Mouse (Mus musculus): ENCODE data around the gene Cdipt.
A peak's percentile ranks its signal among the peaks of the same experiment; 100 is the strongest.

The Cdipt gene

GRCm38 (mm10) chr7:127012845-127013244 lies 37.1 kb downstream of the Cdipt start:
- DNase-seq (ENCODE audit: low spot score) = no peak

DNA sequence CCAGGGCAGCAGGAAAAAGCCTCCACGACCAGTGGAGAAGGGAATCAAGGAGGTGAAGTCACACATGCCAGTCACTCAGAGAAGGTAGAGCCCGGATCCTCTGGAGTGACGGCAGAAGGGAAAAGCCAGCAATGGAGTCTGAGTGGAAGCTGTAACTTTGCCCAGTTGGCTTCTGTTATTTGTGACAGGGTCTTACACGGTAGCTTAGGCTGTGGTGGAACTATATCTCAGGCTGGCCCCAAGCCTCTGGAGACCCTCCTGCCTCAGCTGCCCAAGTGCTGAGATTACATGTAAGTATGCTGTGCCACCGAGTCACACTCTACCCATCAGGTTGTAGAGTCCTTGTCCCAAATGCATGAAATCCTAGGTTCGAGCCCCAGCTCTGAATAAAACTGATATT lies 37.7 kb downstream of the Cdipt start:
- no peak for DNase-seq (ENCODE audit: low spot score)

DNA sequence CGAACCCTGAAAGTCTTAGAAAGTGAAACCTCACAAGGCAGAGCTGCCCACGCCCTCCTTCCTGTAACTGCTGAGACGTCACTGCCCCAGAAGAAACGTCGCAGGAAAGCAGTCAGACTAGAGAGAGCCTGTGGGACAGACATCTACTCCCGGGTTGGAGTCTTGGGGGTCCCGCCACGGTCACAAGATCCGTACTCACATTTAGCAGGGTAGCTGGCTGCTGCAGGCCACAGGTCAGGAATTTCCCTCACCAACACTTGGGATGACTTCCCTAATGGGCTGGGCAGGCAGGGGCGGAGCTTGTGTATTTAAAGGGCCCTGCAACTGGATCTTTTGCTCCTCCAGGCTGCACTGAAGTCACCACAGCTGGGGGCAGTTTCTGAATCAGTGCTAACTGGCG lies 38.6 kb downstream of the Cdipt start, which contains the start of gene Mvp:
Gene Mvp (minus strand): TSS at position 302 of the 400 bp plus-strand sequence.
- DNase-seq (ENCODE audit: low spot score) = peak; percentile 62

DNA sequence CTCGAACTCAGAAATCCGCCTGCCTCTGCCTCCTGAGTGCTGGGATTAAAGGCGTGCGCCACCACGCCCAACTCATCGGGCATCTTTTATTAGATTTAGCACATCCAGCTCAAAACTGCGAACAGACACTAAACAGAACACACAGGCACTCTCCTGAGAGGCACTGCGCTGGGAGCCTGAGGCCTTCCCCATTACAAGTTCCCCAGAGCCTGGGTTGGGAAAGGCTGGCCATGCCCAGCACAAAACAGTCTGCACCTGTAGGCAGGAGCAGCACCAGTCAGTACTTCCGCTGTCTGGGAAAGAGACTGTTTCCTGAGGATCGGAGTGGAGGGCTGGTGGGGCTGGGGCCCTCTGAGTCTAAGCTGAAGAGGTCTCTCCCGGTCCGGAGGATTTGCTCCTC lies 39.3 kb downstream of the Cdipt start:
- no peak for DNase-seq (ENCODE audit: low spot score)

DNA sequence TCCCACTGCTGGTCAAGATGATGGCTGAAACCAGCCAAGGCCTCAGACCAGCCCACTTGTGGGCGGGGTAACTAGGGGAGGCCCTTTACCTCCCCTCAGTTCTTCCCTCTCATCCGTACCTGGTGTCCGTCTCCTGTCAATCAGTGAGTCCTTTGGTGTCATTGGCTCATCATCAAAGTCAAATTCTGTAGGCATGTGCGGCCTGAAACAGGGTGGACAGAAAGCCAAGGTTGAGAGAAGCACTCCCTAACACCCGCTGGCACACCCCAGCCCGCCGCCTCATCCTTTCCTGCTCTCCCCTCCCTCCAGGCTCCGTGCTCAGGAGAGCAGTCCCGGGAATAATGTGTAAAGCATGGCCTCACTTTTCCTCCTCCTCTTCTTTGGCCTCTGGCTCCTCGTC lies 40.4 kb downstream of the Cdipt start:
- peak; percentile 30 for DNase-seq (ENCODE audit: low spot score)

- no peak for DNase-seq (ENCODE audit: low spot score)
Measured at GRCm38 (mm10) chr7:127016481-127016485, 40.6 kb downstream of the Cdipt start, which contains the start of gene Pagr1b. Pagr1b (minus strand) TSS chr7:127016484.

DNA sequence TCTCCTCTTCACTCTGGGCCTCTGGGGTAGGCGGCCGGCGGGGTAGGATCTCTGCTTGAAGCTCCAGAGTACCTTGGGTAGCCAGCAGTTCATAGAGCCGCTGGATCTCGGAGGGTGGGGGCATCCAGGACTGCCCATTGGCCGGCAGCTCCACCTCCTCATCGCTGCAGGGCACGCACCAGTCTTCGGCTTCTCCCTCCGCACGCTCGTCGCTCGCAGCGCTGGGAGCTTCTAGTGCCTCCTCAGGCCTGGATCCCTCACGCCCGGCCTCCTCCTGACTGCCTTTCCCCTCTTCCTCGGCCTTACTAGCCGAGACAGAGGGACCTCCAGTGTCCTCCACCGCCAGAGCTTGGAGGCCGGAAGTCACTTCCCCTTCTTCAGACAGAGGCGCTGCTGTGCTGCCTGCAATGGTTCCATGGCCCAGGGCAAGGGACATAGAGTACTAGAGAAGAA lies 40.8 kb downstream of the Cdipt start:
- no peak for DNase-seq (ENCODE audit: low spot score)

DNA sequence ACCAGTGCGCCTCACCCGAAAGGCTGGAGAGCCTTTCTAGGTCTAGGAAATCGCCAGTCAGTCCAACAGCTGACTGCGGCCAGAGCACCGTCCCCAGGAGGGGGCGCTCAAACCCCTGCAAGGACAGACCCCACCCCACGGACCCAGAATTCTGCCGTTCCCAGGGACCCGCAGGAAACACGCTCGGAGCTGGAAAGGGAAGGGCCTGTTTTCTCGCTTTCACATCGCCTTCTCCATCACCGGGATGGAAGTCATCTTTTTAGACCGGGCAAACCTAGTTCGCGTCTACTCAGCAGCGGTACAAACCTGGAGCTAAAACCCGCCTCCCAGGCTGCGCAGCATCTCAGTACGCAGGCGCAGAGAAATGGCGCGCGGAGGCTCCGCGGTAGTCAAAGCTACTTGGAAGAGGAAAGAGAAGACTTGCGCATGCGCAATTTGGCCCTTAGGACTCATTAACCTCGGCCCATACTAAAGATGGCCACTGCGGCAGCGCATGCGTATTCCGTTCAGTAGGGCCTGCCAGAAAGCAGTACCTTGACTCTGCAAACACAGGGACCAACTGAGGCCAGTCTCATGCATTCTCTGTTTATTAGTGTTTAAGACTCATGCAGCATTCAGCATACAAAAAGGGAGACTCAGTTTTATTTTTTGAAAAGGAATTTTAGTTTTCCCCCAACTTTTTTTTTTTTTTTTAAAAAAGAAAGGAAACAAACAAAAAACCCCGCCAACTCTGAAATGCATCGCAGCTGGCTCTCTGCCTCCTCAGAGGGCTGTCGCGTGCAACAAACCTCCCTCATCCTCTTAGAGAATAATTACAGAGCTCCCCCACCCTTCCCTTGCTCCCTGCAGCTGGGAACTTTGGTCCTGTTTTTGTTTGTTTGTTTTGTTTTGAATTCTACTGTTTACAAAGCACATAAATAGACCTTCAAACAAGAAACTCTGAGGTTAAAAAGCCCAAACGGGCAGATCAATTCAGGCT lies 41.5 kb downstream of the Cdipt start, which contains the start of gene Pagr1a:
Gene Pagr1a (minus strand): TSS at position 382 of the 979 bp plus-strand sequence.
- DNase-seq (ENCODE audit: low spot score) = peak; percentile 95

- no peak for DNase-seq (ENCODE audit: low spot score)
Measured at GRCm38 (mm10) chr7:127017950-127018345, 42.2 kb downstream of the Cdipt start.

DNA sequence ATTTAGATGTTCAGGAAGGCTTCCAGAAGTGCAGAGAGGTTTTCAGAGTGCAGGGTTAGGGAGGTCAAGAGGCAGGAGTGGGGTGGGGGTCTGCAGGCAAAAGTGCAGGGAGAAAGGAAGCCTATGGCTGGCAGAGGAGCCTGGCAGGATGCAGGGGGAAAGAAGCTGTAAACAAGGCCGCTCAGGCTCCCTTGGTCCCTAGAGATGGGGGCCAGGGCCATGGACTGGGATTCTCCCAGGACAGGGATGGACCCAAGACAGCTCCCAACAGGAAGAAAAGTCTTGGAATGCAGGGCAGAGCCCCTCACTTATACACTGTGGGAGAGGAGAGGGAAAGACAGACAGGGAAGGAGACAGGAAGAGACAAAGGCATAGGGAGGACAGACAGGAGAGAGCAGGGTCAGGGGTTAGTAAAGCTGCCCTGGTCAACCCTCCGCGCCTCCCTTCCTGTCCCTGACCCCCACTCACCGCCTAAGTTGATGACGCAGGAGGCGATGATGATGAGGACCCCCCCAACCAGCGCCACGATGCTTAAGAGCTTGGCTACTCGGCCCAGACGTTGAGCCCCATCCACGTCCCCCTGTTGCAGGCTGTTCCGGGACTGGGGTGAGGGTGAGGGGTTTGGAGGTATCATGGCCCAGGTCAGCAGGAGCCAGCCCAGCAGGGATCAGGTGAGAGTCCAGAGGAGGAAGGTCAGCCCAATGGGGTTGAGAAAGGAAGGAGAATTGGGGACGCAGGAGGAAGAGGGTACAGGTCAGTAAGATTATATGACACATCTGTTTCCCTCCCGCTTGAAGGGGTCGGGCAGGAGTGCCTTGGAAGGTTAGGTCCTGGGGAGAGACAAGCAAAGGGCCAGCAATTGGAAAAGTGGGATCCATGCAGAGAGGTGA lies 42.9 kb downstream of the Cdipt start:
- DNase-seq (ENCODE audit: low spot score) = no peak

DNA sequence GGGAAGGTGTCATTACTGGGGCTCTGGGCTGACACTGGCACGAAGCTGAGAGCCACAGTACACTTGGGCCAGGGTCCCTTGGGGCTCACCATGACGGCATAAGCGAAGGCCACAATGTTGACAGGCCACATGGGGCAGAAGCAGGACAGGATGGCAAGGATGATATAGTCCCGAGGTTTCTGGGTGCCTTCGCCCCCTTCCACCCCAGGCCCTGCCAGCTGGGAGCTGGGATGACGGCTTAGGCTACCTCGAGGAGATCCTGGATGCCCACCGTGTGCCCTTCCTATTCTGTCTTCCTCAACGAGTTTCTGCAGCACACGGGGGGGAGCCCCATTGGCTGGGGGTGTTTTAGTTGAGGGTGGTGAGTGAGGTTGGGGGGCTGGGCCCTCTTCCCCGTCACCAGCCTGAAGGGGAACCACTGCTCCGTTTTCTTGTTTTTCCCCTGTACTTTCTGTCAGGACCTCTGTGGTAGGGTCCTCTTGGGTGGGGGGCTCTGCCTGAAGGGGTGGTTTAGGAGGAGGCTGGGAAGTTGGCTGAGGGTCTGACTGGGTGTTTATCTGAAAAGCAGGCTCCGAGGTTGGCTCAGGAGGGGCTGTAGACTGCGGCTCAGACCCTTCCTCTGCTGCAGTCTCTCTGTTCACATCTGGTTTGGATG lies 43.7 kb downstream of the Cdipt start:
- DNase-seq (ENCODE audit: low spot score) = no peak

GRCm38 (mm10) chr7:127020031-127020430 lies 44.3 kb downstream of the Cdipt start:
- no peak for DNase-seq (ENCODE audit: low spot score)

- DNase-seq (ENCODE audit: low spot score) = no peak
Measured at GRCm38 (mm10) chr7:127020491-127020890, 44.8 kb downstream of the Cdipt start.

DNA sequence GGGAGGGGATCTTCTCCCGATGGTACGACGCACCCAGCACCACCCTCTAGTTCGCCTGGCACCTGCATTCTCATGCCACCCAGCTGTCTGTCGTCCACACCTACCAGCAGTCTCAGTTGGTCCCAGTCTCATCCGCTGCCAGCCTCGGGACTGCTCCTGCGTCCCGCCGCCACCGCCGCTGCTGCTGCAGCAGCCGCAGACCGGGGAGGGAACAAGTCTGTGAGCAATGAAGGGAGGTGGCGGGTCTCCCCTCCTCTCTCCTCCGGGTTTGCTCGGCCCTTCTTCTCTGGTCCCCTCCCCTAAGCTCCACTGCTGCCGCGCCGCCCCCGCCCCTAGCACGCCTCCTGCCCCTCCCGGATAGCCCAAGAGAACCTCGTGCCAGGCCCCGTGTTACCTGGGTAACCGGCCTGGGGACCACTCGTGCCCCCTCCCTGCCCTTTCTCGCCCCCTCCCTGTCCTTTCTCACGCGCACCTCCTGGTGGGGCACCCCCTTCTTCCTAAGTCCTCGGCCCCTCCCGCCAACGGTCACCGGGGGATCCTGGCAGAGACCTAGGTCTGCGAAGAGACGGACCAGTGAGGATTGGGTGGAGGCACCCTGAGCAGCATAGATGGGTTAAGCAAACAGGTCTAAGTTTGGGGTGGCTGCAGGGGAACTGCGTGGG lies 45.3 kb downstream of the Cdipt start, which contains the start of the genes Gm42742 and Prrt2:
Gene Gm42742 (minus strand): TSS at position 197 of the 662 bp plus-strand sequence.
Gene Prrt2 (minus strand): TSS at position 311 of the 662 bp plus-strand sequence.
- DNase-seq (ENCODE audit: low spot score) = no peak

GRCm38 (mm10) chr7:127021563-127022527 lies 46.1 kb downstream of the Cdipt start:
- DNase-seq (ENCODE audit: low spot score) = no peak

DNA sequence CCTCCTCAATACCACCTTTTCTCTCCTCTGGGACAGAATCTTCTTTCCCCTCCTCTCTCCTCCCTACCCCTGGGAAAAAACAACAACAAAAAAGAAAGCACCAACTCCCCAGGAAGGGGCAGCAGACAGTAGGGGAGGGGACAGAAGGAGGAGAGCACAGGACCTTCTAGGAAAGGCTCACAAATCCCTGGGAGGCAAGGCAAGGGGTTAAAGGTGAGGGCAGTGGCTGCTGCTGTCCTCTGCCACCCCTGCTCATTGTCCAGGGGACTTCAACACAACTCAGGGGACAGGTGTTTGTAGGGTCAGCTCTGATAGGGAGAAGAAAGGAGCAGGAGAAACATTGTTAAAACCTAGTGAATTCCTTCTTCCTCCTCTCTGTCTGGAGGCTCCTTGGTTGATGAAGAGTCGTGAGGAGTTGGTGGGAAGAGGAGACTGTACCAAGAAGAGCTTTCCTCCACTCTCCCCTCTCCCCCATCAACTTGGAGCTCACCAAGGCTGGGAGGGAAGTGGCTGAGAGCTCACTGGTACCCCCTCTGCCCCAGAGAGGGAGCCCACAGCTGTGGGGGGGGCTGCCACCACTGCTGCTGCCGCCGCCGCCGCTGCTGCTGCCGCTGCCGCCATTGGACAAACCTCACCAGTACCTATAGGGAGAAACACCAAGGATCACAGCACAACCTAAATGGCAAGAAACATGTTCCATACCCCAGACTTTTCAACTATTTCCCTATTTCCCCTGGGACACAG lies 47.0 kb downstream of the Cdipt start:
- no peak for DNase-seq (ENCODE audit: low spot score)

DNA sequence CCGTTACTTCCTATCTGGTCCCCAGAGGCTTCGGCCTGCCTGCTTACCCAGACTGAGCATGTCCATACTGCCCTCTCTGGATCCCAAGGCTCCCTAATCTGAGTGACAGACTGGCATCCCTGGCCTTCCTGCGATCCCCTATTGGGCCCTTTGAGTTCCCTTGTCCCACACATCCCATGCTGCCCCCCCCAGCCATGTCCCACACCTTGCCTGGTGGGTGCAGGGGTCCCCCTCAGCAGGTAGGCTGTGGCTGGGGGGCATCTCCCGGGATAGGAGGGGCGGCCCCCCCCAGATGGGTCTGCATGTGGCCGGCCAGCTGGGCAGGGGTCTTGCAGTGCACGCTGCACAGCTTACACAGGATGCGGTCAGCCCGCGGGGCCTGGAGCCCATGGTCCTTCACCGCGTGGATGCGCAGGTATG lies 47.6 kb downstream of the Cdipt start:
- no peak for DNase-seq (ENCODE audit: low spot score)

DNA sequence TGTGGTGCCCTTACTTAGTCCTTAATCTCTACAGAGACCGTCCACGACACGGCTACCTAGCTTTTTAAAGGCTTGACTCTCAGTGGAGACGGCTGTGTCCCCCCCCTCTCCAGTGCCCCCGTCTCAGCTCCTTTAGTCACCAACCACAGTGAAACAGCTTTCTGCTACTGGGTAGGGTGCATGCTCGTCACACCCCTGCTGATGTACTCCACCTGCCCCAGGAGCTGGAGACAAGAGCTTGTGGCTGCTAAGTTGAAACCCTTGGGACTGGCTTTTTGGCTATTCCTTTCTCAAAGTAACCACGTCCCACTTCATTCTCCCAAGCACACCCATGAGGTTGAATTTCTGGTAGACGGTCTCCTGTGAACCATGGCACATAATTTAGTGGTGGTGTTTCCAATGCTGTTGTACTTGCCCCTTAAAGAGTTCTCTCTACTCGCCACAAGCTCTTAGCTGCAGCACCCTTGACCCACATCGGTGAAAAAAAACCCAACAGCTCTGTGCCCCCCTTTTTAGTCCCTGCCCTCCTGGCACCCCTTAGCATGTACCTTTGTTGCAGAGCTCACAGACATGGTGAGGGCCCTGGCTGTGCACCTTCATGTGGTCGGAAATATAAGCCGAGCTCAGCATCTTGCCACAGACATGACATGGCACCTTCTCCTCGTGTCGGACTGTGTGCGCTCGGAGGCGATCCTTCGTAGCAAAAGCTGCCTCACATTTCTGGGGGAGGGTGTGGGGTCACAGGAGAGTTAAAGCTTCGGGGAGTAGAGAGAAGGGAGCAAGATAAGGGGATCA lies 48.4 kb downstream of the Cdipt start:
- no peak for DNase-seq (ENCODE audit: low spot score)
